Mouse (Mus musculus) kidney, adult 10 weeks (tissue): Measurements from ENCODE around the gene Cry2. TPM values are rescaled to one million over a fixed set of nuclear protein-coding genes. Genes with fewer than 3 reads are reported as not detected.

Experiments
- polyA plus RNA-seq: library from polyadenylated mRNA; stranded (reverse); fragments of 350-450 nt; fragmentation: Illumina TruSeq; extraction: RNeasy Lipid Tissue Mini Kit (QIAGEN cat#74804); gene quantifications from one replicate; pipeline ENCODE4 v1.2.3, GENCODE M21; 2014; ENCODE audit warnings: low read depth, low replicate concordance

The Cry2 gene
- 0.93 TPM for polyA plus RNA-seq

GRCm38 (mm10) chr2:92433578-92434374 is at the start of gene Cry2:
Cry2 (minus strand) TSS chr2:92434043.

DNA sequence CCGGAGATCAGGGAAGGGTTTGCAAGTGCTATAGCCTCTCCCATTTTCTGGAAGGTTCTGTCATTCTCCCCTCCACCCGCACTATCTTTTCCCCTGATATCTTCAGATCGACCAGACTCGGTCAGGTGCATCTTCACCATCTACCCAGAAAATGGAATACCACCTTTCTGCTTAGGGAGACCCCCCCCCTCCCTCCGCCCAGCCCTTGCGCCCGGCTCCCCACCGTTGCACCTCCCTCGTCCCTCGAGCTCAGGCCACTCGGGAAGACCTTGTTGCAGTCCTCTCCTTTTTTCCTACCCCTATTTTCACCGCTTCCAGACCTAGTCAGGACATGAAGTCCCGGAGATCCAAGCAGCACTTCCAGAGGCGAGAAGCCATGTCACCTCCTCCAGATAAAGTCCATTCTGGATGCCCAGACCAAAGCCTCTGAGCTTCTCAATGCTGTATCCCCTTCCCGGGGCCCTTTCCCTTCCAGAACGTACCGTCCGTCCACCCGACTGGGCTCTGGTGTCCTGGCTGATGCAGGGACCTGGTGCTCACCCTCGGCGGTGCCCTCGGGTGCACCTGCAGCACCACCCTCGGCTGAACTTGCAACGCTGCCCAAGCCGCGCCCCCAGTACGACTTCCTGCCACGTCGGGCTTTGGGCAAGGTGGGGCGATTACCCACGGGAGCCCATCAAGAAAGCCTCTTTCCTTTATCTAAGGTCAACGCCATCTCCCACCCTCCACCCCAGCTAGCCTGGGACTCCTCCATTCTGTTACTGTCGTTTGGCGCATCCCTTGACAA is 26.3 kb upstream of the Cry2 start, which contains the start of gene Slc35c1:
TSS of gene Slc35c1 (minus strand) at position 618 of the 787 bp plus-strand sequence.

DNA sequence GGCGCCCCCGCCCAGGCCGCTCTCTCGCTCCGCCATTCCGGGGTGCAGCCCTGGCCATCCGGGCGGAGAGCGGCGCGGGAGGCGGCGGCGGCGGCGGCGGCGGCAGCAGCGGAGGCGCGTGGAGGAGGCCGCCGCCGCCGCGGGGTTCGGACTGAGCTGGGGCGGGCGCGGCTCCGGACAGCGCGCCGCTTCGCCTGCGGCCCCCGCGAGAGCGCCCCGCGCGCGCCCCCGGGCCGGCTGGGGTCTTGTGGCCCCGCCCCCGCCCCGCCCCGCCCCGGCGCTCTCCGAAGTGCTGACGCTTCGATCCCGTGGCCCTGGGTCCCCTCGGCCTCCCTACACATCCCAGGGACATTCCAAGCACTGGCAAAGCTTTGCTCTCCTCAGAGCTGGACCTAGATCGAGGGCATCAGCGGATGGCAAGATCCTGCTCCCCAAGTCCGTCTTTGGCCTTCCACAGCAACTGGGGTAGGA is 32.7 kb downstream of the Cry2 start, which contains the start of gene Mapk8ip1:
TSS of gene Mapk8ip1 (minus strand) at position 173 of the 471 bp plus-strand sequence.

DNA sequence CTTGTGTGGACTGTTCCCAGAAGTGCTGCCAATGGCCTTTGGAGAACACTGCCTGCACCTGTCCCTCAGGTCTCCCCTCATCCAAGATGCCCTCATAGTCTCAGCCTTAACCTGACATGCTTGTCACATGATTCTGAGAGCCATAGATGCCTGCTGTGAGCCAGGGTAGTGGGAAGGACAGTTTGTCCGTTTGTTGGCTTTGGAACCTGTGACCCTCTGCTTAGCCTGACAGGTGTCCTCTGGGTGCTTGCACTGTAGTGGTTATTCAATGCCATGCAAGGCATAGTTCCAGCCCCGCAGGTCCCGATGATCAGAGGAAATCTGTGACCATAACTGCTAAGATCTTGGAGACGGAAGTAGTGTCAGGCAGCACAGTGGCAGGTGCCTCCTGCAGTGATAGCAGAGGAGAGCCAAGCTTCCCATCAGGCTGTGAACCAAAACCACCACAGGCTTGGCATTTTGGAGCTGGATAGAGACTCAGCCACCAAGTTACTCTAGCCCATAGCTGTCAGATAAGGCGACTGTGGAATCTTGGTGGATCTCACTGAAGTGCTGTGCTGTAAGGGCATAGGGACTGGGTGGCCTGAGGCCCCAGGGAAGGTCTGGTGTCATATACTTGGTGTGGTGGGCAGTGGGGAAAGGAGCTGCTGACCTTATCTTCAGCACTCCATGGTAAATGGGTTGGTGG is 51.8 kb downstream of the Cry2 start, which contains the start of gene 1700029I15Rik:
TSS of gene 1700029I15Rik (plus strand) at position 638 of the 688 bp plus-strand sequence.

DNA sequence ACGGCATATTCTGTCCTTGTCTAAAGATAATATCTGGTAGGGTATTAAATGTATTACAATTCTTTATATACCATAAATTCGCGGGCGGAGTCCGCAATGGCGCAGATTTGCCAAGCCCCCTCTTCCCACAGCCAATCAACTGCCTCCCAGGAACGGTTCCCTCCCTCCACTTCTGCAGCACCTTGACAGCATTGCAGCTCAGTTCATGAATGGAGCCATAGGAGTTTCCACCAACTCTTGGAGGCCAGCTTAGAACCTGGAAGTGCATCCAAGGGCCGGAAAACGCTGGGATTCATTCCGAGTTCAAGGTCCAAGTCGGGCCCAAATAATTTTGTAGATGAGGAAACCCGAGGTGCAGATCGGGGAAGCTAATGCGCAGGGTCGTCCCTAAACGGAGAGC is 59.3 kb downstream of the Cry2 start, which contains the start of the genes Pex16 and Large2:
TSS of gene Pex16 (plus strand) at position 163 of the 400 bp plus-strand sequence.
TSS of gene Large2 (minus strand) at position 356 of the 400 bp plus-strand sequence.

Other genes starting within 250 kb of the Cry2 start
- not detected for gene Pex16, start 59.4 kb downstream of the Cry2 start, polyA plus RNA-seq
- 1.9 TPM for gene Large2, start 59.2 kb downstream of the Cry2 start, polyA plus RNA-seq
- gene 1700029I15Rik, start 51.5 kb downstream of the Cry2 start, polyA plus RNA-seq = not detected
- gene Mapk8ip1, start 32.8 kb downstream of the Cry2 start, polyA plus RNA-seq = 3.4 TPM
- 2.7 TPM for gene Slc35c1, start 26.5 kb upstream of the Cry2 start, polyA plus RNA-seq
- 0.32 TPM for gene Chst1, start 165.7 kb upstream of the Cry2 start, polyA plus RNA-seq